Mouse (Mus musculus): ENCODE results near the gene Gosr2.

DNA sequence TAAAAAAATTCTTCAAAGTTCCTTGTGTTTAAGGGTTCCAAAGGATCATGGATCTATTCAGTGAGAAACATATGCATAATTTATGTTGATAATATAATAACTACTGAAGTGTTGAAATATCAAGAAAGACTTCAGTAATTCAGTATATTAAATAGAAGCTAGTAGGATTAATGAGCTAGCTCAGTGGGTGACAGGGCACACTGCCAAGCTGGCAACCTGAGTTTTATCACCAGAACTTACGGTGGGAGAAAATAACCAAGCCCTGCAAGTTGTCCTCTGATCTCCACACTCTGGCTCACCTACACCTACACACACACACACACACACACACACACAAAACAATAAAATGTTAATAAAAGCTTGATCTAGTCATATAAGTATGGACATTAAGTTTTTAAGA lies 4.5 kb downstream of the Gosr2 start:
- TF ChIP-seq POLR2A (IDR thresholded peaks at IDR 0.05; ENCODE audit: insufficient read length, low read depth) (no peak), E2F4 (IDR thresholded peaks at IDR 0.05; ENCODE audit: insufficient read depth) (no peak), MAX (IDR thresholded peaks at IDR 0.05; ENCODE audit: low read depth) (no peak), MYOD1 (IDR thresholded peaks at IDR 0.05; ENCODE audit: control insufficient read depth in 1 of 3, insufficient read length in 2 of 3, low read depth in 2 of 3) (no peak), SRF (IDR thresholded peaks at IDR 0.05; ENCODE audit: control insufficient read depth, insufficient read length, low read depth) (no peak), MYOG (IDR thresholded peaks at IDR 0.05; ENCODE audit: control insufficient read depth in 1 of 3, insufficient read depth in 1 of 3, insufficient read length in 2 of 3, low read depth in 2 of 3) (no peak), TCF12 (IDR thresholded peaks at IDR 0.05; ENCODE audit: insufficient read depth, poor library complexity, severe bottlenecking) (no peak), CEBPB (IDR thresholded peaks at IDR 0.05; ENCODE audit: insufficient read depth, poor library complexity, severe bottlenecking) (no peak), TCF3 (IDR thresholded peaks at IDR 0.05; ENCODE audit: insufficient read length, low read depth) (no peak), USF1 (IDR thresholded peaks at IDR 0.05; ENCODE audit: low read depth) (no peak), REST (IDR thresholded peaks at IDR 0.05; ENCODE audit: insufficient read depth, insufficient read length) (no peak)

All from myocyte (in vitro differentiated cells).